Mouse (Mus musculus): ENCODE data around the gene Zfp385b.
"Not testable (repeated sequence)": the region's sequence is repeated elsewhere in the genome, so short reads cannot be mapped to it uniquely, and the experiment has no call there.

The Zfp385b gene

GRCm38 (mm10) chr2:77454341-77454937, 365.0 kb downstream of the Zfp385b start:
- DNase-seq, result no peak

DNA sequence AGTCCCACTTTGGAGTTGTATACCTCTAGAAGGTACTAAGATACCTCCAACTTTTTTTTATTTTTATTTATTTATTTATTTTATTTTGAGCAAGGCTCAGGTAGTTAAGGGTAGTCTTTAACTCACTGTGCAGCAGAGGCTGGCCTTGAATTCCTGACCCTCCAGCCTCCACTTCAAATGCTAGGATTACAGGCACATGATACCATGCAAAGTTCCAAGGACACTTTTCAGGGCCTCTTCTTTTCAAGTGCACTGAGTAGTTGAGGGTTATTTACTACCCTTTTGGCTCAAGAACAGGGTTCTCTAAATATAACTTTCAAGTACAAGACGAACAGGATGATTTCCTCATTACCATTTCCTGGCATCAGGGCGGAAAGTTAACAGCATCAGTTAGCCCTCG, 365.7 kb downstream of the Zfp385b start:
- DNase-seq, result no peak

- not testable (repeated sequence) for DNase-seq
Measured at GRCm38 (mm10) chr2:77450017-77450416, 369.4 kb downstream of the Zfp385b start.

DNA sequence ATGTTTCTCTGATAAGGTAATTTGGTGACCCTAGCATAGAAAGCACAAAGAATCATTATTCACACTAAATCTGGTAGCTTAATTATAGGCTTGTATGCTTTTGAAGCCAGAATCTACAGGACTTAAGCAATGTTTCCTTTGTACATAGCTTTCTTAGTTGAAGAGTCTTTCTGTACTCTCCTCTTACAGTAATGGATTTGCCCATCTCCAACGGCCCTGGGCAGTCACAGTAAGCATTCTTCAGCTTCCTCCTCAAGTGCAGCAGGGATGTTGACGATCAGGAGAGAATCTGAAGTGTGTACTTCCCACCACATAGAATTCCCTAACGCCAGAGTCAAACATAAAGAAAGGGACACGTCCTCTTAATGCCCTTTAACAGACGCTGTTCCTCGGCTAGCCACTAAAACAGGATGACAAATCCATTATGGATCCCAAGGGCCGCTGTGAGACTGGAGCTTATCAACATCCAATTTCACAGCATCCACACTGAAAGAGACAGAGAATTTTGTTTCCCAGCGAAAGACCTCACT, 370.4 kb downstream of the Zfp385b start:
- no peak for DNase-seq

DNA sequence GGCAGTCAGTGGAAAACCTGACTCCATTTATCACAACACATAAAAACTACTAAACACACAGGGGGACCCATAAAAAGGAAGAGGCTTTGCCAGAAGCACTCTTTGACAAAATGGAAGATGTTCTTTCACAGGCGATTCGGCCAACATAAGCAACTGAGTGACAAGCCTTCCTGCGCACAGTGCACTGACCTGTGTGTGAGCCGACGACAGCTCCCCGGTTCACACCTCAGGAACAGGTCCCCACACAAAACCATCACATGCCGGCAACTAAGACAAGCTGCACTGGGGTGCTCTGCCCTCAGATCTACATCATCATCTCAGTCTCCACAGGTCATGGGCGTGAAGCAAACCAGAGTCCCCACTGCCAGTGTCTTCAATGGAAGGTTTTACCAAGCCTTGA, 375.2 kb downstream of the Zfp385b start:
- no peak for DNase-seq

GRCm38 (mm10) chr2:77440591-77440990, 378.8 kb downstream of the Zfp385b start:
- no peak for DNase-seq

- peak in 1 of 2 experiments; percentile 28 for DNase-seq
Measured at GRCm38 (mm10) chr2:77436241-77436759, 383.1 kb downstream of the Zfp385b start.

DNA sequence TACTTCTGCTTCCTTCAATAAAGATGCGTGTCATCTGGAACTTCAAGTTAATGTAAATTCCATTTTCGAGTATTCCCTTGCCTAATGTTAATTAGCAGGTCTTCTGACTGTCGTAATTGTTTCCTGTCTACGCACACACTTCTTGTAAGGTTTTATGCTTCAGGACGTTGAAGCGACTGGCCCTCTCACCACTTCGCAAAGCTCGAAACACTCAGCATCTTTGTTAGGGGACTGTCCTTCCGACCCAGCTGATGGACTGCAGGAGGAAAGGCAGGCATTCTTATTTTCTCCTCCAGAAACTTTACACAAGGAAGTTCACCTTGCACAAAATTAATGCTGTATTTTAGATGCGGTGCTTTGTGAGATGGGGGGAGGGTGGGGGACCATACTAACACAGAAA, 400.0 kb downstream of the Zfp385b start:
- DNase-seq, result no peak

DNA sequence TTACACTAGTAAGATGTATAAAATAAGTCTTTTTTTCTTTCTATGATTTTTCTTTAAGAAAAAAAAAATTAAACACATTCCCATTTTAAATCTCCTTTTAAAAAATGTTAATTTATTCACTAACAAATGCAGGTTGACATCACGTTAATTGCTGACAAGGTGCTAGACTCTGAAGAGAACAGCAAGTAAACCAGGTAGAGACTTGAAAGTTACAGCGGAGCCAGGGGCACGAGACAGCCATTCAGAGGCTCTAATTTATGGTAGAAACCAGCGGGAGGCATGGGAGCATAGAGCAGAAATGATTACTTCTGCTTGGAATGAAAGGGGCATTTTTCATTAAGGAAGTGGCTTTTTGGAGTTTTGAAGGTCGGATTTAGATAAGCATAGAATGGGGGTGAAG, 401.4 kb downstream of the Zfp385b start:
- DNase-seq, result no peak

GRCm38 (mm10) chr2:77412171-77412570, 407.3 kb downstream of the Zfp385b start:
- no peak for DNase-seq

DNA sequence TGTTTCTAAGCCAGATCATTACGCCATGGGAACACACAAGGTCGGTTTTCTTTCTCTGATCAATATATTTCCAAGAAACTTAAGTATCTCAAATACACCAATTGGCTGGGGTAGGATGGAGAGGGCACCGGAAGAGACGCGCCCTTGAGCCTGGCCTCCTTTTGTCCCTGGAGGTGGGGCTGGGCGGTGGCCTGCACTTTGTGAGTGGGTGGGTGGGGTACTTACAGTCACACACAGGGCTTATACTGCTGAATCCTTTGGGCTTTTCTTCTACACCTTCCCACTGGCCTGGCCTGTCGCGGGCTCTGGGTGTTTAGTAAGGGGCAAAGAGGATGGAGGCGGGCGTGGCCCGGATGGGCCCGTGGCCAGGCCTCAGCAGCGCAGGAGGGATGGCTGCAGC, 407.8 kb downstream of the Zfp385b start:
- no peak for DNase-seq

DNA sequence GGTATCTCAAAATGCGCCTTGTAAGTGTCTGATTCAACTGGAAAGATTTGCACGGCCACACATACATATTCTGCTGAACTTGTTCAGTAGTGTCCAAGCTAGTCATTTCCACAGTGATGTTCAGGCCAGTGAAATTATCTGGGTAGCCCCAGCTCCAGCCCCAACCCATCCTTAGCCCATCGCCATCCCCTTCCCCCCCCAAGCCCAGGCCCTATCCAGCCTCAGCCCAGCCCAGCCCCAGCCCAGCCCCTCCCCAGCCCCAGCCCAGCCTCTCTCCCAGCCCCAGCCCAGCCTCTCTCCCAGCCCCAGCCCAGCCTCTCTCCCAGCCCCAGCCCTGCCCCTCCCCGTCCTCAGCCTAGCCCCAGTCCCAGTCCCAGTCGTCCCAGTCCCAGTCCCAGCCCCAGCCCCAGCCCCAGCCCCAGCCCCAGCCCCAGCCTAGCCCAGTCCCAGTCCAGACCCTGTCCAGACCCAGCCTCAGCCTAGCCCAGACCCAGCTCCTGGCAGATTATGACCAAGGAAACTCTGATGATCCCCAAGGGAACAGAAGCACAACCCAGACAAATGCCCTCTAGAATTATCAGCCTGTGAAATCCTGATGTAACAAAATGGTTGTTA, 409.8 kb downstream of the Zfp385b start:
- DNase-seq, result no peak

DNA sequence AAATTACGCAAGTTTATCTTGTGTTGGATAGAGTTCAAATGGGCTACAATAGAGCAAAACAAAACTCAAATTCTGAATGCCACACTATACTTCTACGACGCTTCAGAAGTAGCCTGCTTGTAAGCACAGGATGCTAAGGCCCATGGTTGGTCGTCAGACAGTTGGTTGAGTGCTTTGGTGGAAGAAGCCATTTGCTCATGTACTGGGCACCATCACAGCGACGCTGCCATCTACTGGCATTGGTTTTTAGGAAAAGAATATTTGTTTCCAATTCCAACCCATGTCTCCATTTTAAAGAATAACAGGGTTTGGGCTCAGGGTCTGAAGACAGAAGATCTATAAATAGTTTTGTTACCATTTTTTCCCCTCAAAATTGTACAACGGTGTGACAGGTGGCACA, 410.5 kb downstream of the Zfp385b start:
- peak in 1 of 2 experiments; percentile 24 for DNase-seq

GRCm38 (mm10) chr2:77402329-77402728, 417.1 kb downstream of the Zfp385b start:
- no peak for DNase-seq

DNA sequence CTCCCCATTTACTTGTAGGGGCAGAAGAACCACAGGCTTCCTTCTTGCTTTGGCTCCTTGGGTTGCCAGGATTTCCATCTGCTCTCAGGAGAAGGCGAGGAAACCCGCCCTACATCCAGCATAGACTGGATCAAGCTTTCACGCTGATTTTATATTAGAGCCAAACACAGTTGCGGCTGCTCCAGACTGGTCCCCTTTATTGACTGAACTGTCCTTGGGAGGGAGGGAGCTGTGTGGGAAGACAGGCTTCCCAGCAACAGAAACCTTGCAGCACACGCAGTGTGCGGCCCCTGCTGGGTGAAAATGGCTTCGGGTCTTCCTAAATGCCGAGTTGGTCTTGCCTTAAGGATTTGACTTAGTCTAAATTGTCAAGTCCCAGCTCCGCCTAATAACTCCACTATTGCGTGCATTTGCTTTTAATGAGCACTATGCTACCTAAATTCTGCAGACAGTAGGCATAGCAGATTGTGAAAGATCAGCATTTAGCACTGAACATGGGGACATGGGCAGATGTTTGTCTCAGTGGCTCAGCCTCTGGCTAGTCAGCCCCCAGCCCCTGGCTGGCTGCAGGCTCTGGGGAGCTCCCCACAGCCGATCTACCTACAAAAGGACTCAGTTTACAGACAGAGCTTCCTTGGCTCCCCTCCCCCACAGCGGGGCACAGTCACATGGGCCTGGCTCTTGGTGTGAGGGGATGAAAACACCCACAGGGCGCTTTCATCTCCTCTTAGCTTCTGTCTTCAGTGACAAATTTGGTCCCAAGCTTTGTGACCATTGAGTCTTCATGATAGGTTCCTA, 417.8 kb downstream of the Zfp385b start:
- peak; percentile 44 to 54 for DNase-seq

GRCm38 (mm10) chr2:77393881-77394280, 425.6 kb downstream of the Zfp385b start:
- DNase-seq, result no peak

DNA sequence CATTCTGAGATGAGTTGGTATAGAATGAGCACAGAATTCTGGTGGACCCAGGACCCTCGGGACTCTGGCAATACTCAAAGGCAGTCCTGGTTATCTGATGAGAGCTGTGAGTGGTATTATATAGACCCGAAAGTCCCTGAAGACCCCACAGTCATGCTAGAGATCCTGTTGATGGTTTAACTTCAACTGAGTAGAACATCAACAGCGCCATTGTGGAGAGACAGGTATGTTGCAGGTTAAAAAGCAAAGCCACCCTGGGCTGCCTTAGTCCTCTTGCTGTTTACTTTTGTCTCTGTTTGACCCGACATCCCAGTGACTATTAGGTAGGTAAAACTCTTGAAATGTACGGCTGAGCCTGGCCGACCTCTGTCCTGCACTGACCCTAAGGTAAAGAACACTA, 431.3 kb downstream of the Zfp385b start:
- no peak for DNase-seq

DNA sequence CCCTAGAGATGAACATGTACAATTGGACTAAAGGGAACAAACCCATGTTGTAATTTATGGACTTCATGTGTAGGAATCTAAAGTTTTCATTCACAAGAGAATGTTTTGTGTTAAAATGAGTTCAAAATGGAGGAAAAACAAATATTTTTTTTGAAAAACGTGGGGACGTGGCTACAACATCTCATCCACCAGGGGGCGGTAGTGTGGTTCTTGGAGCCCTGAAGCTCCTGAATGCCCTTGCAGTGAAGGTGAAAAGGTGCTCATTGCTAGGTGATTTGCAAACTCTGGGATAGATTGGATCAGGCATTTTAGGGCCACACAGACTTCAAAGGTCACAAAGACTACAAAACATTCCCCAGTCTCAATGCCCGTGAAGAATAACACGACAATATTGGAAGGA, 432.9 kb downstream of the Zfp385b start:
- peak; percentile 66 to 85 for DNase-seq

DNA sequence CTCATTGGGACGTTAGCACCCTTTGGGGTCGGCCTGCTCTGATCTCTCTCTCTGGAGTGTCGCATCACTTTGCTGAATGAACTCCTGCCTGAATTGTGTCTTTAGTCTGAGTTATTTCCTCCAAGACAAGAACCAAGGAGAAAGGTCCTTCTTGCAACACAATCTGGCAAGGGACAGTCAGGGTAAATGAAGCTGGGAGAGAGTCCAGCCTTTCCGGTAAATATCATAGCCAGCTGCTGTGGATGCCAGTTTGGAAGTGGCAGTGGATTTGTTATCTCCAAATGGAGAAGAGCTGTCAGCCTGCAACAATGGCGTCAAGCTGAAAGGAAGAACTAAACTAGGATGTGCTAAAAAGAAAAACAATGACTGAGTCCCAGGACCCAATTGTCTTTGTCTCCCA, 436.7 kb downstream of the Zfp385b start:
- no peak for DNase-seq

DNA sequence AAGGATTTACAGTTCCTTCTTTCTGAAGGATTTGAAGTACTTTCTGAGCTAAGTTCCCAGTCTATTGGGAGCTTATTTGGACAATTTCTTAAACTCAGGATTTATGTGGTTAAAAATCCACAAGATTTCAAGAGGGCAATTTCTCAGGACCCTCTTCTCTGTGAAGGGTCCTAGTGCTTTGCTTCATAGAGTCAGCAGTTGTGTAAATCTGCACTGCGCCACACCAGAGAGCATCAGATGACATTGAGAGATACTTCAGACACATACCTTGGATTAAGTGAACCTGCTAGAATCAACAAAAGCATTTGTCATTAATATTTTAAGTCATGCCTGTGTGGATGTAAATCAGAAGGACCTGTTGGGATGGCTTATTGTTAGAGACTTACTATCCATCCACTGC, 439.5 kb downstream of the Zfp385b start:
- no peak for DNase-seq

- DNase-seq, result no peak
Measured at GRCm38 (mm10) chr2:77379332-77379731, 440.1 kb downstream of the Zfp385b start.

DNA sequence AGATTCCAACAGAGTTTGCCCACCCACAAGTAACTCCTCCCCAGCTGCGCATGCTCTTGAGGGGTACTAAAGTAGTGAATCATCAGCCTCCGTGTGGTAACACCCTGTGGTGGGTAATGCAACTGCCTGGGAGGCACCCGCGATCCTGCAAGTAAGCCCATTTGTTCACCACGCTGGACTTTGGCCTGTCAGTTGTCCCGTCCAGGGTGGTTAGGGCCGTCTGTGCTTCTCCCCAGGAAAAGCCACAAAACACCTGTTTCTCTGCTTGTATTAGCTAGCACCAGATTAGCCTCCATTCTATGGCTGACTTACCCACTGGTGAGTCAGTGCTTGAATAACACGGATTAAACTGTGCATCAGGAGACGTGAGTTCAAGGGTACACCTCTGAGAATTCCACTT, 442.6 kb downstream of the Zfp385b start:
- no peak for DNase-seq

DNA sequence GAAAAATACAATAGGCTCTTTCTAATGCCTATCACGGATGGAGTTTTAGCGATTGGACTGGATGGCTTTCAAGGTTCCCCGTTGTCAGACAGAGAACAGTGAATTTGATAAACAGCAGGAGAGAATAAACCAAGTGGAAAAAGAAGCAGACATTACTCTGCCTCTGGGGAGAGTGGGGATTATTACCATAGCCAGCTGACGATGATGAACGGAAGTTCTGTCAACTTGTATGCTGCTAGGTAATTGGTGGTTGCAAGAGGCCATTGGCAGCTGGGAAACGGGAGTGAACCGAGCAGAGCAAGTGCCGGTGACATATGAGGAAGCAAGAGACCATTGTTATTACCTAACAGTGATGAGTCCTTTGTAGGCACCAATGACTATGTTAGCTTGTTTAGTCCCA, 444.3 kb downstream of the Zfp385b start:
- DNase-seq, result no peak

- DNase-seq, result no peak
Measured at GRCm38 (mm10) chr2:77369174-77369573, 450.3 kb downstream of the Zfp385b start.

Measured in cerebellum, postnatal 25 days (tissue).